Mouse (Mus musculus): ENCODE results near the gene Kalrn.

Kalrn gene

GRCm38 (mm10) chr16:34573151-34573802, at the start of gene Kalrn:
Gene Kalrn (minus strand): TSS chr16:34573532.
- DNase-seq, result peak; percentile 90

- no peak for DNase-seq
These were observed 40.7 kb upstream of the Kalrn start for GRCm38 (mm10) chr16:34614021-34614420.

- DNase-seq, result no peak
These were observed 36.8 kb upstream of the Kalrn start for GRCm38 (mm10) chr16:34610137-34610536.

GRCm38 (mm10) chr16:34605679-34606078, 32.3 kb upstream of the Kalrn start:
- peak; percentile 69 for DNase-seq

- no peak for DNase-seq
These were observed 30.5 kb upstream of the Kalrn start for GRCm38 (mm10) chr16:34603854-34604253.

- no peak for DNase-seq
These were observed 29.7 kb upstream of the Kalrn start for GRCm38 (mm10) chr16:34603076-34603475.

GRCm38 (mm10) chr16:34601954-34602353, 28.6 kb upstream of the Kalrn start:
- no peak for DNase-seq

GRCm38 (mm10) chr16:34595294-34595693, 22.0 kb upstream of the Kalrn start:
- peak; percentile 9 for DNase-seq

GRCm38 (mm10) chr16:34594597-34595262, 21.4 kb upstream of the Kalrn start:
- peak; percentile 4 for DNase-seq

- no peak for DNase-seq
These were observed 19.4 kb upstream of the Kalrn start for GRCm38 (mm10) chr16:34592696-34593095.

- DNase-seq, result no peak
These were observed 18.6 kb upstream of the Kalrn start for GRCm38 (mm10) chr16:34591934-34592333.

- DNase-seq, result peak; percentile 10
These were observed 6.5 kb upstream of the Kalrn start for GRCm38 (mm10) chr16:34579671-34580326.

GRCm38 (mm10) chr16:34573856-34574491, 642 bp upstream of the Kalrn start:
- DNase-seq, result peak; percentile 11

GRCm38 (mm10) chr16:34572406-34573150, 754 bp downstream of the Kalrn start:
- peak; percentile 5 for DNase-seq

GRCm38 (mm10) chr16:34571931-34572405, 1.4 kb downstream of the Kalrn start:
- DNase-seq, result no peak

GRCm38 (mm10) chr16:34569897-34570296, 3.4 kb downstream of the Kalrn start:
- no peak for DNase-seq

- DNase-seq, result no peak
These were observed 4.5 kb downstream of the Kalrn start for GRCm38 (mm10) chr16:34568831-34569230.

- DNase-seq, result no peak
These were observed 9.6 kb downstream of the Kalrn start for GRCm38 (mm10) chr16:34563593-34564280.

- no peak for DNase-seq
These were observed 11.6 kb downstream of the Kalrn start for GRCm38 (mm10) chr16:34561734-34562135.

- no peak for DNase-seq
These were observed 12.5 kb downstream of the Kalrn start for GRCm38 (mm10) chr16:34560814-34561213.

GRCm38 (mm10) chr16:34560411-34560810, 12.9 kb downstream of the Kalrn start:
- DNase-seq, result no peak

GRCm38 (mm10) chr16:34557891-34558290, 15.4 kb downstream of the Kalrn start:
- DNase-seq, result no peak

Measured in lung, postnatal 36 days (tissue).